Mouse (Mus musculus): ENCODE data around the gene Nin. TPM values are rescaled to one million over a fixed set of nuclear protein-coding genes. Genes with fewer than 3 reads are reported as not detected.

The Nin gene
- polyA plus RNA-seq, 1 experiment from 2014 or later, result 20.3 TPM

DNA sequence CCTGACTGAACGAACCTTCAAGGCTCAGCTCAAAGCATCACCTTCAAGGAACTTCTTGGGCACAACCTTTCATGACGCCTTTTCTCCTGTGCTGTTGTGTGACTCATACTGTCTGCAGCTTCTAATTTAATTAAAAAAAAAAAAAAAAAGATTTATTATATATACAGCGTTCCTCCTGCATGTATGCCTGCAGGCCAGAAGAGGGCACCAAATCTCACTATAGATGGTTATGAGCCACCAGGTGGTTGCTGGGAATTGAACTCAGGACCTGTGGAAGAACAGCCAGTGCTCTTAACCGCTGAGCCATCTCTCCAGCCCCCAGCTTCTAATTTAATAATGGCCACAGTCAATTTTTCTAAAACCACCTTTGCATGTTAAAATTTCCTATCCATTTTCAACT, 29.8 kb downstream of the Nin start:
- Histone ChIP-seq H3K9me3 (ENCODE audit: control insufficient read depth, low read length) (no peaks in the 10 kb centered on the region), H3K4me2 (replicated peaks; ENCODE audit: low read depth, low read length) (no peak overlapping the region), H3K4me3 (ENCODE audit: low read length) (no peak overlapping the region), H3K27me3 (ENCODE audit: control insufficient read depth, insufficient read depth, low read length) (no peaks in the 10 kb centered on the region), H3K27ac (ENCODE audit: low read depth, low read length) (no peak overlapping the region), H3K36me3 (ENCODE audit: control insufficient read depth, insufficient read depth, low read length) (no peaks in the 10 kb centered on the region; the same call in 1 of the 2 replicates), H3K9ac (ENCODE audit: low read depth, low read length) (no peak overlapping the region), H3K4me1 (ENCODE audit: control insufficient read depth, insufficient read depth, low read length) (no peaks in the 10 kb centered on the region)
- WGBS, result 93% methylated on average over 4 of the region's 4 CpGs
- ATAC-seq (ENCODE audit: low FRiP score, low TSS enrichment), result no peak

DNA sequence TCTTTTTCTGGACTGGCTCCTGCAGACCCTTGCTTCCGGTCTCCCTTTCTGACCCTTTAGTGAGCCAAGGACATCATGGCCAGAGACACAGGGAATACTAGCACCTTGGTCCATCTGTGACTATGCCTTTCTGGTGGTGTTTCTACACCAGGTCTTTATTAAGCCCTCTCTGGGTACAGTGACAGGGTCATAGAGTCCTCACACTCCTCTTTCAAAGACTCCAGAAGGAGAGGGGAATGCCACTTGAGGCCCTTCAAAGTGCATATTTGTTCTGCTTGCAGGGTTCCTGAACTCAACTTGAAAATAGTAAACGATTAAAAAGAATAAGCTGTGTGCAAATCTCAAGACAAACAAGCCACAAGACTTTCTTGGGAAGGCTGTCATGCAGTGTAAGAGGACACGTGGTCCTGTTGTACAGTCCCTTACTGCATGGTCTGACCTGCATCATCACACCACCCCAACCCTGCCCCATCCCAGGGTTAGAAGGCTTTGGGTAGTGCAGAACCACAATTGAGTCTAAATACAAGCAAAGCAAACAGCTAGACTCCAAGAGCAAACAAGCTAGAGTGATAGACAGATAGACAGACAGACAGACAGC, 30.5 kb downstream of the Nin start:
- no peak for ATAC-seq (ENCODE audit: low FRiP score, low TSS enrichment)
- no peaks in the 10 kb centered on the region for H3K27me3 ChIP-seq (ENCODE audit: control insufficient read depth, insufficient read depth, low read length)
- H3K27ac ChIP-seq (ENCODE audit: low read depth, low read length), result no peak overlapping the region
- H3K4me2 ChIP-seq (replicated peaks; ENCODE audit: low read depth, low read length), result no peak overlapping the region
- H3K9me3 ChIP-seq (ENCODE audit: control insufficient read depth, low read length), result no peaks in the 10 kb centered on the region
- no peak overlapping the region for H3K4me3 ChIP-seq (ENCODE audit: low read length)
- WGBS, result 93% methylated on average over 3 of the region's 3 CpGs
- no peaks in the 10 kb centered on the region; the same call in 1 of the 2 replicates for H3K36me3 ChIP-seq (ENCODE audit: control insufficient read depth, insufficient read depth, low read length)
- no peaks in the 10 kb centered on the region for H3K4me1 ChIP-seq (ENCODE audit: control insufficient read depth, insufficient read depth, low read length)
- no peak overlapping the region for H3K9ac ChIP-seq (ENCODE audit: low read depth, low read length)

DNA sequence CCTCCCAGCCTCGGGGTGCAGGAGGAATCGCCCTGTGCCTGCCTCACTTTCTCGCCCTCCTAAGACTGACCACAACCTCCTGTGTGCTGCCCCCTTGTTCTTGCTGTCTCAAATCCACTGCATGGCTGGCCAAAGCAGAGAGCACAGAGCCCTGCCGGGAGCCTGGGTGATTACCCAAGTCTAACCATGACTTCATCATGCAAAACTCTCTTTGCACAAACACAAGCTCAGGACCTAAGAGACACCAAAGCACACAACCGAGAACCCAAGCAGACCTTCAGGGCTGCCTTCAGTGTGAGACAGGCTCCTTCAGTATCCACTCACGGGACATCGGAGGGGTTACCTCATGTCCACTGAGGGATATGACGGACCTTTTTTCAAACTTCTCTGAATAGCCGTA, 31.0 kb downstream of the Nin start:
- no peaks in the 10 kb centered on the region for H3K4me1 ChIP-seq (ENCODE audit: control insufficient read depth, insufficient read depth, low read length)
- H3K27ac ChIP-seq (ENCODE audit: low read depth, low read length), result no peak overlapping the region
- H3K9ac ChIP-seq (ENCODE audit: low read depth, low read length), result no peak overlapping the region
- H3K4me3 ChIP-seq (ENCODE audit: low read length), result no peak overlapping the region
- H3K27me3 ChIP-seq (ENCODE audit: control insufficient read depth, insufficient read depth, low read length), result no peaks in the 10 kb centered on the region
- no peaks in the 10 kb centered on the region for H3K9me3 ChIP-seq (ENCODE audit: control insufficient read depth, low read length)
- no peak for ATAC-seq (ENCODE audit: low FRiP score, low TSS enrichment)
- no peak overlapping the region for H3K4me2 ChIP-seq (replicated peaks; ENCODE audit: low read depth, low read length)
- H3K36me3 ChIP-seq (ENCODE audit: control insufficient read depth, insufficient read depth, low read length), result no peaks in the 10 kb centered on the region
- WGBS, result 89% methylated on average over 8 of the region's 9 CpGs

DNA sequence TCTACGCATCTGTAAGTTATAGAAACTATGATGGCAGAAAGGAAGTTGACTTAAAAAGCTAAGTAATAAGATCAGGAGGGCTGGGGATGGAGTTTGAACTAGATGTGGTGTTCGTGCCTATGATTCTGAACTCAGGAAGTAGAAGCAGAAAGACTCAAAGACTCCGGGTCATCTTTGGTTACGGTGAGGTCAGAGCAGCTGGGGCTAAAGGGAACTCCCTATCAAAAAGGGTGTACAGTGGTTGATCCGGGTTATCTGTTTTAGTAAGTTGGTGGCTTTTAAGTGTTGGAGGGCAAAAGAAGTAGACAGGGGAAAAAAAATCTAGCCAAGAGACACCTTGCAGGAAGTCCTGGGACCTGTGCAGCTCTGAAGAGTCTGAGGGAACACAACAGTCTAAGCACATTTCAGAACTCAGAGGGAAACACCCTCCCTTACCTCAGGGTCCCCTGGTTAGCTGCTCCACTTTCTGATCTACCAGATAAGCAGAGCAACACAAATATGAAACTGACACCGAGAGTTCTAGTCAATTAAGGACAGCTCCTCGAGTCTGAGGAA, 35.0 kb downstream of the Nin start:
- WGBS, result 74% methylated on average over 7 of the region's 7 CpGs
- Histone ChIP-seq H3K27ac (ENCODE audit: low read depth, low read length) (no peak overlapping the region), H3K4me1 (ENCODE audit: control insufficient read depth, insufficient read depth, low read length) (no peaks in the 10 kb centered on the region)

DNA sequence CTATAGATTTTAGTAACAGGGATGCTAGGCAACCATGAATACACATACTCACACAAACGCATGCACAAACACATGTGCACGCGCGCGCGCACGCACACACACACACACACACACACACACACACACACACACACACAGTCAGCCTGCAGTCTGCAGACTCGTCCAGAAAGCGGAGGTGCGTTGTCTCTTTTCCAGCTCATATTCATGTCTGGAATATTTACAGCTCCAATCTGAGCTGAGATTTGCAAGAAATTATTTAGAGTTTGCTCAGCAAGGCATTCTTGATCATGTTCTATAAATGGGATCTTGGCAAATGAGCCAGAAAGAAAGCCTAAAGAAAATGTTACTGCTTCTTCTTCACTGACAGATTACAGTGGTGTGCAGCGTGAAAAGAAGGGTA, 37.0 kb downstream of the Nin start:
- Histone ChIP-seq H3K4me1 (ENCODE audit: control insufficient read depth, insufficient read depth, low read length) (no peaks in the 10 kb centered on the region), H3K9me3 (ENCODE audit: control insufficient read depth, low read length) (no peaks in the 10 kb centered on the region), H3K4me2 (replicated peaks; ENCODE audit: low read depth, low read length) (no peak overlapping the region), H3K36me3 (ENCODE audit: control insufficient read depth, insufficient read depth, low read length) (0 out of 2 replicates have a peak, but pooled peaks cover 5% of the 10 kb centered on the region), H3K4me3 (ENCODE audit: low read length) (no peak overlapping the region), H3K27me3 (ENCODE audit: control insufficient read depth, insufficient read depth, low read length) (no peaks in the 10 kb centered on the region), H3K9ac (ENCODE audit: low read depth, low read length) (no peak overlapping the region), H3K27ac (ENCODE audit: low read depth, low read length) (no peak overlapping the region)
- no peak for ATAC-seq (ENCODE audit: low FRiP score, low TSS enrichment)
- WGBS, result 96% methylated on average over 11 of the region's 11 CpGs

More for the DNA sequence above, 35.0 kb downstream of the Nin start:
- Histone ChIP-seq H3K9ac (ENCODE audit: low read depth, low read length) (no peak overlapping the region), H3K36me3 (ENCODE audit: control insufficient read depth, insufficient read depth, low read length) (0 out of 2 replicates have a peak, but pooled peaks cover 5% of the 10 kb centered on the region), H3K9me3 (ENCODE audit: control insufficient read depth, low read length) (no peaks in the 10 kb centered on the region), H3K4me3 (ENCODE audit: low read length) (no peak overlapping the region), H3K27me3 (ENCODE audit: control insufficient read depth, insufficient read depth, low read length) (no peaks in the 10 kb centered on the region), H3K4me2 (replicated peaks; ENCODE audit: low read depth, low read length) (no peak overlapping the region)
- no peak for ATAC-seq (ENCODE audit: low FRiP score, low TSS enrichment)

DNA sequence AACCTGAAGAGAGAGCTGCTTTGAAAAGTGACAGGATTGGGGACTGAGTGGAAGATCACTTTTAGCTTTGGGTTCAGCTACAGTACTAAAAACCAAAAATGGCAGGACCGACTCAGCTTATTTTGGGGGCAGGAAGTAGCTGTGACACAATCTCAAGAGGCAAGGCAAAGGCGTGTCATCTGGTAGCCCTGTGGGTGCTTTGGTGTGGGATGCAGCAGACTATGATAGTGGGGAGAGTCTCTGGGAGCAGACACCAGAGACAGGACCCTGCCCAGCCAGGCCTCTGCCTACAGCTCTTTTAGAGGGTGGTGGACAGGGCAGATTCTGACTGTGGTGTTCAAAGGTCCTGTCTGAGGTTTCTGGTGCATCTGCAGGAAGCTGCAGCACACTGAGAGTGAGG, 38.5 kb downstream of the Nin start:
- ATAC-seq (ENCODE audit: low FRiP score, low TSS enrichment), result no peak
- Histone ChIP-seq H3K27ac (ENCODE audit: low read depth, low read length) (no peak overlapping the region), H3K27me3 (ENCODE audit: control insufficient read depth, insufficient read depth, low read length) (no peaks in the 10 kb centered on the region), H3K4me2 (replicated peaks; ENCODE audit: low read depth, low read length) (no peak overlapping the region), H3K36me3 (ENCODE audit: control insufficient read depth, insufficient read depth, low read length) (0 out of 2 replicates have a peak, but pooled peaks cover 5% of the 10 kb centered on the region), H3K4me3 (ENCODE audit: low read length) (no peak overlapping the region), H3K9me3 (ENCODE audit: control insufficient read depth, low read length) (no peaks in the 10 kb centered on the region), H3K4me1 (ENCODE audit: control insufficient read depth, insufficient read depth, low read length) (no peaks in the 10 kb centered on the region), H3K9ac (ENCODE audit: low read depth, low read length) (no peak overlapping the region)
- WGBS, result 90% methylated on average over 2 of the region's 2 CpGs

DNA sequence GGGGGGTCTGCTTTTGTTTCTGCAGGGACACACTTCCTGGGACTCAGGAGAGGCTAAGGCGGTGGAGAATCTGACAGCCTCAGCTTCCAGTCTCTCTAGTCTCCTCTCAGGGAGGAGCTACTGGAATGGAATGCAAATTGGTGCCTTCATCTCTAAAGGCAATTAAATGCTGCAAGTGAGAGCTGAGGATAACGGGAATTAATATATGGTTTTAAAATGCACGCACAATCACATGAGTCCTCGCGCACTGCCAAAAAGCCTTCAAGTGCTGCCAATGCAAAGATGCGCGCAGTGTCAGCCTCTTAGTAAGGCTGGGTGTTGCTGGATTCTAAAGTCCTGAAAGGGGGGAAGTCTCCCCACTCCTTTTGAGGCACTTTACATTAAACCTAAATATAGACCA, 42.6 kb downstream of the Nin start:
- ATAC-seq (ENCODE audit: low FRiP score, low TSS enrichment), result no peak
- WGBS, result 75% methylated on average over 7 of the region's 7 CpGs
- no peaks in the 10 kb centered on the region for H3K27me3 ChIP-seq (ENCODE audit: control insufficient read depth, insufficient read depth, low read length)

DNA sequence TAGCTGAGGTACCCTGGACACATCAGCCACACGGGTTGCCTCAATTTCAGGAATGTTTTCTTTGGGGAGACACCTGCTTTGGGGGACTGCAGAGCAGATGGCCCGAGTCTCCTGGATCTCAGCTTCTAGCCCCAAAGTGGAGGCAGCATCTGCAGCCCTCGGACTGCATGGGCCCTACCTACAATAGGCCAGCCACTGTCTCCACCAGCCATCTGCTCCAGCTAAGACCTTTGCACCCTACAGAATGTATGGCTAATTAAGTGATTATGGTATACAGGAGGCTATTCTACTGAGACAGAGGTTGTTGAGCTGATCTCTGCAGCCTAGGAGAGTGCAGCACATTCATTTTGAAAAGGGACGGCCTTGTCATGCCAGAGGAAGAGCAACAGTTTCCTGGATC, 43.2 kb downstream of the Nin start:
- H3K4me2 ChIP-seq (replicated peaks; ENCODE audit: low read depth, low read length), result no peak overlapping the region
- H3K9me3 ChIP-seq (ENCODE audit: control insufficient read depth, low read length), result no peaks in the 10 kb centered on the region
- no peak overlapping the region for H3K9ac ChIP-seq (ENCODE audit: low read depth, low read length)
- no peaks in the 10 kb centered on the region for H3K27me3 ChIP-seq (ENCODE audit: control insufficient read depth, insufficient read depth, low read length)
- ATAC-seq (ENCODE audit: low FRiP score, low TSS enrichment), result no peak
- H3K36me3 ChIP-seq (ENCODE audit: control insufficient read depth, insufficient read depth, low read length), result no peaks in the 10 kb centered on the region
- H3K4me3 ChIP-seq (ENCODE audit: low read length), result no peak overlapping the region
- H3K27ac ChIP-seq (ENCODE audit: low read depth, low read length), result no peak overlapping the region
- 35% methylated on average over 4 of the region's 4 CpGs for WGBS
- peaks cover 10% of the 10 kb centered on the region for H3K4me1 ChIP-seq (ENCODE audit: control insufficient read depth, insufficient read depth, low read length)

More for the DNA sequence above, 42.6 kb downstream of the Nin start:
- H3K4me1 ChIP-seq (ENCODE audit: control insufficient read depth, insufficient read depth, low read length), result peaks cover 10% of the 10 kb centered on the region
- no peaks in the 10 kb centered on the region for H3K9me3 ChIP-seq (ENCODE audit: control insufficient read depth, low read length)
- H3K27ac ChIP-seq (ENCODE audit: low read depth, low read length), result no peak overlapping the region
- no peaks in the 10 kb centered on the region for H3K36me3 ChIP-seq (ENCODE audit: control insufficient read depth, insufficient read depth, low read length)
- no peak overlapping the region for H3K9ac ChIP-seq (ENCODE audit: low read depth, low read length)
- no peak overlapping the region for H3K4me3 ChIP-seq (ENCODE audit: low read length)
- H3K4me2 ChIP-seq (replicated peaks; ENCODE audit: low read depth, low read length), result no peak overlapping the region

DNA sequence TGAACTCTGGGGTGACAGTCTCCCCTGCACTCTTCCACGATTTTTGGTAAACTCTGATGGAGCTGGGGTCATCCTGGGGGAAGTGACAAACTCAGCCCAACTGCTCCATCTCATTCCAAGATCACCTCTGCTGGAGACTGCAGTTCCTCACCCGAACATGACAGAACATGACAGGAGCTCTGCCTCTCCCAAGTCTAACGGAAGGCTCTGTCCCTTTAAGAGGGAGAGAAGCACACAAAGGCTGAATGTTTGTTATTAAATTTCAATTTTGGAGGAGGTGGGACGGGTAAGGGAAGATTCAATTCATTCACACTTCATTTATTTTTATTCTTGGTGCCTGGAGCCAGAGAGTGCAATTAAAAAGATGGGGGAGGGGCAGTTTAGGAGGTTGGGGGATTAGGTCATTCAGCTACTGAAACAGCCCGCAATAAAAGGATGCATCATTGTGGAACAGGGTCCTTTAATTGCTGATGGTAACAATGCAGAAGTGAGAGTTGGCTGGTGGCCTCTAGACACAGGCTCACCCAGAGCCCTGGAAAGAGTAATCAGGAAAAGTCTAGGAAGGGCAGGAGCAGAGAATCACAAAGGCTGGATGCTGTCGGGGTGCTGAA, 44.8 kb downstream of the Nin start:
- 11% methylated on average over 6 of the region's 6 CpGs for WGBS
- Histone ChIP-seq H3K27ac (ENCODE audit: low read depth, low read length) (no peak overlapping the region), H3K36me3 (ENCODE audit: control insufficient read depth, insufficient read depth, low read length) (no peaks in the 10 kb centered on the region), H3K9me3 (ENCODE audit: control insufficient read depth, low read length) (no peaks in the 10 kb centered on the region), H3K4me2 (replicated peaks; ENCODE audit: low read depth, low read length) (no peak overlapping the region), H3K9ac (ENCODE audit: low read depth, low read length) (no peak overlapping the region), H3K4me3 (ENCODE audit: low read length) (no peak overlapping the region), H3K4me1 (ENCODE audit: control insufficient read depth, insufficient read depth, low read length) (peaks cover 10% of the 10 kb centered on the region), H3K27me3 (ENCODE audit: control insufficient read depth, insufficient read depth, low read length) (no peaks in the 10 kb centered on the region)
- ATAC-seq (ENCODE audit: low FRiP score, low TSS enrichment), result peak; percentile 63

Measured in kidney, embryonic 14.5 days (tissue).